Mouse (Mus musculus) ES-Bruce4 (cell line): ENCODE results near the gene Fam187b. TPM values are rescaled to one million over a fixed set of nuclear protein-coding genes. Genes with fewer than 3 reads are reported as not detected.

Experiments used
- H3K27ac ChIP-seq: 2 replicates; pipeline ENCODE4 v1.5.1; 2012; ENCODE audit warnings: low read length, inconsistent platforms; ENCODE audit not compliant: insufficient read depth
- H3K27me3 ChIP-seq: 2 replicates; pipeline ENCODE4 v1.6.1; 2012; ENCODE audit warnings: mild to moderate bottlenecking, low read length, inconsistent platforms; ENCODE audit not compliant: control insufficient read depth, poor library complexity, insufficient read depth, severe bottlenecking
- H3K36me3 ChIP-seq: 2 replicates; pipeline ENCODE4 v1.6.1; 2012; ENCODE audit warnings: inconsistent platforms, mild to moderate bottlenecking, low read length, moderate library complexity; ENCODE audit not compliant: control insufficient read depth, poor library complexity, insufficient read depth, severe bottlenecking
- H3K4me1 ChIP-seq: one replicate; pipeline ENCODE4 v1.8.1; 2011; ENCODE audit warnings: low read length; ENCODE audit not compliant: control insufficient read depth, insufficient read depth
- H3K4me3 ChIP-seq: 2 replicates; pipeline ENCODE4 v1.5.1; 2011; ENCODE audit warnings: low read depth, mild to moderate bottlenecking, low read length
- H3K9ac ChIP-seq: 2 replicates; pipeline ENCODE4 v1.6.1; 2012; ENCODE audit warnings: low read depth, mild to moderate bottlenecking, inconsistent platforms; ENCODE audit not compliant: poor library complexity, severe bottlenecking
- H3K9me3 ChIP-seq: replicated peaks from 2 replicates; pipeline ENCODE4 v1.6.1; 2012; ENCODE audit warnings: mild to moderate bottlenecking, low read length, inconsistent platforms; ENCODE audit not compliant: control insufficient read depth, poor library complexity, insufficient read depth, severe bottlenecking
- CTCF ChIP-seq: IDR thresholded peaks from one replicate; pipeline ENCODE4 v1.8.1; 2011; ENCODE audit warnings: low read depth, low read length
- EP300 ChIP-seq: IDR thresholded peaks from 2 replicates; pipeline ENCODE4 v1.6.1; 2011; ENCODE audit warnings: low read depth, low read length; ENCODE audit not compliant: insufficient read depth
- POLR2A ChIP-seq: IDR thresholded peaks from one replicate; pipeline ENCODE4 v1.8.1; 2011; ENCODE audit warnings: low read length; ENCODE audit not compliant: insufficient read depth
- polyA plus RNA-seq: library from polyadenylated mRNA; stranded (reverse); fragments of >200 nt; gene quantifications from 2 replicates; pipeline ENCODE4 v1.2.4, GENCODE M21; 2011; ENCODE audit warnings: low read depth; ENCODE audit not compliant: missing spikeins, insufficient read depth, insufficient read length

Fam187b gene
- polyA plus RNA-seq, 1 experiment = 3.4 TPM

GRCm38 (mm10) chr7:31035291-31035690 lies 61.7 kb downstream of the Fam187b start:
- Histone ChIP-seq H3K27ac (no peak overlapping the region), H3K9ac (no peak overlapping the region), H3K27me3 (no peaks in the 10 kb centered on the region), H3K4me1 (no peaks in the 10 kb centered on the region), H3K9me3 (no peaks in the 10 kb centered on the region), H3K4me3 (no peak overlapping the region), H3K36me3 (no peaks in the 10 kb centered on the region)
- no peak for TF ChIP-seq POLR2A
- TF ChIP-seq CTCF = no peak
- no peak for TF ChIP-seq EP300

GRCm38 (mm10) chr7:31036917-31037316 lies 63.3 kb downstream of the Fam187b start:
- no peak overlapping the region for H3K9ac ChIP-seq
- no peaks in the 10 kb centered on the region for H3K9me3 ChIP-seq
- H3K27ac ChIP-seq = no peak overlapping the region
- H3K4me3 ChIP-seq = no peak overlapping the region
- no peaks in the 10 kb centered on the region for H3K36me3 ChIP-seq
- no peak for TF ChIP-seq POLR2A
- no peaks in the 10 kb centered on the region for H3K4me1 ChIP-seq
- H3K27me3 ChIP-seq = no peaks in the 10 kb centered on the region

GRCm38 (mm10) chr7:31037675-31038074 lies 64.1 kb downstream of the Fam187b start:
- H3K27me3 ChIP-seq = no peaks in the 10 kb centered on the region
- TF ChIP-seq EP300 = no peak
- TF ChIP-seq CTCF = no peak
- no peak for TF ChIP-seq POLR2A

GRCm38 (mm10) chr7:31039011-31039410 lies 65.4 kb downstream of the Fam187b start:
- H3K27me3 ChIP-seq = 0 out of 2 replicates have a peak, but pooled peaks cover 3% of the 10 kb centered on the region
- TF ChIP-seq POLR2A (no peak), CTCF (no peak), EP300 (no peak)
- H3K36me3 ChIP-seq = no peaks in the 10 kb centered on the region
- no peaks in the 10 kb centered on the region for H3K9me3 ChIP-seq
- H3K4me3 ChIP-seq = no peak overlapping the region
- no peaks in the 10 kb centered on the region for H3K4me1 ChIP-seq
- H3K9ac ChIP-seq = no peak overlapping the region
- no peak overlapping the region for H3K27ac ChIP-seq

More at GRCm38 (mm10) chr7:31037675-31038074, 64.1 kb downstream of the Fam187b start:
- Histone ChIP-seq H3K27ac (no peak overlapping the region), H3K9ac (no peak overlapping the region), H3K9me3 (no peaks in the 10 kb centered on the region), H3K4me3 (no peak overlapping the region), H3K36me3 (no peaks in the 10 kb centered on the region), H3K4me1 (no peaks in the 10 kb centered on the region)

Other genes starting within 250 kb of the Fam187b start
- gene Tmem147, start 244.2 kb upstream of the Fam187b start, polyA plus RNA-seq = 66.7 and 75.8 TPM in 2 replicates
- gene Gapdhs, start 230.1 kb upstream of the Fam187b start, polyA plus RNA-seq = not detected in 2 replicates
- 12.4 and 14.6 TPM in 2 replicates for gene Sbsn, start 222.3 kb upstream of the Fam187b start, polyA plus RNA-seq
- 0.70 and 0.99 TPM in 2 replicates for gene Dmkn, start 210.0 kb upstream of the Fam187b start, polyA plus RNA-seq
- gene Krtdap, start 185.9 kb upstream of the Fam187b start, polyA plus RNA-seq = 5.0 and 9.1 TPM in 2 replicates
- not detected in 2 replicates for gene Ffar2, start 150.0 kb upstream of the Fam187b start, polyA plus RNA-seq
- not detected in 2 replicates for gene Ffar3, start 117.6 kb upstream of the Fam187b start, polyA plus RNA-seq
- not detected in 2 replicates for gene Ffar1, start 112.2 kb upstream of the Fam187b start, polyA plus RNA-seq
- not detected in 2 replicates for gene Cd22, start 93.4 kb upstream of the Fam187b start, polyA plus RNA-seq
- 0.85 TPM in 1 of 2 replicates, not detected in the other for gene Mag, start 58.9 kb upstream of the Fam187b start, polyA plus RNA-seq
- not detected in 2 replicates for gene Hamp2, start 49.1 kb upstream of the Fam187b start, polyA plus RNA-seq
- gene Hamp, start 29.8 kb upstream of the Fam187b start, polyA plus RNA-seq = not detected in 2 replicates
- 62.7 and 71.4 TPM in 2 replicates for gene Usf2, start 17.0 kb upstream of the Fam187b start, polyA plus RNA-seq
- gene Lsr, start 326 bp upstream of the Fam187b start, polyA plus RNA-seq = 39.1 and 42.9 TPM in 2 replicates
- gene Fxyd5, start 68.7 kb downstream of the Fam187b start, polyA plus RNA-seq = 4.9 and 6.0 TPM in 2 replicates
- gene Fxyd7, start 77.7 kb downstream of the Fam187b start, polyA plus RNA-seq = not detected in 2 replicates
- gene Fxyd1, start 83.4 kb downstream of the Fam187b start, polyA plus RNA-seq = 2.1 TPM in 2 replicates
- gene Lgi4, start 85.6 kb downstream of the Fam187b start, polyA plus RNA-seq = 0.88 TPM in 1 of 2 replicates, not detected in the other
- gene Fxyd3, start 102.9 kb downstream of the Fam187b start, polyA plus RNA-seq = 1.9 TPM in 1 of 2 replicates, not detected in the other
- 27.6 and 28.7 TPM in 2 replicates for gene Hpn, start 141.5 kb downstream of the Fam187b start, polyA plus RNA-seq
- 26.1 and 27.5 TPM in 2 replicates for gene Scn1b, start 153.2 kb downstream of the Fam187b start, polyA plus RNA-seq
- gene Gramd1a, start 182.1 kb downstream of the Fam187b start, polyA plus RNA-seq = 52.0 and 54.9 TPM in 2 replicates